Comparison of ENCODE assay signal across 16 mouse cellular contexts in the genomic region with DNA sequence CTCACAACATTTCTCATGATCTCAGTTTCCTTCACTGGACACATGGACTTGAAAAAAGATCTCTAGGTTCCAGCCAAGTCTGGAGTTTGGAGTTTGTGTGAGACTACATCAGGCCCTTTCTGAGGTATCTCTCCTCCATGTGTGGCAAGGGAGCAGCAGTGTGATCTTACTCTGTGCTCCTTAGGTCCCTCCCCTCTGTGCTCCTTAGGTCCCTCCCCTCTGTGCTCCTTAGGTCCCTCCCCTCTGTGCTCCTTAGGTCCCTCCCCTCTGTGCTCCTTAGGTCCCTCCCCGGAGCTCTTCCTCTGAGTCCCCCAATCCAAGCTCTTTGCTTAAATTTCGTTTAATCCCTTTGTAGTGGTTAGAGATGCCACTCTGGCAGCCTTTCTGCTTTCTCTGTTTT.
"Had no signal": no experiment of that assay in that cellular context is flagged by ENCODE, and none has a peak within 500 bp of the region (broad histone marks: within the 10 kb centered on the region; RNA-seq: fewer than 3 reads in every experiment).

No protein-coding gene starts in this region.

- DNase-seq: kidney, adult 11 months; kidney, adult 9 months; kidney, postnatal 25 days; layer of hippocampus, adult 9-11 months; lung, postnatal 10 days; lung, postnatal 4 days; thymus, adult 18-20 months; thymus, postnatal 36 days had no signal

- H3K9ac ChIP-seq: intestine, embryonic 15.5 days; lung, embryonic 15.5 days; midbrain, embryonic 13.5 days; neural tube, embryonic 13.5 days had no signal

- H3K4me3 ChIP-seq: intestine, embryonic 15.5 days; layer of hippocampus, adult 2 months; lung, embryonic 15.5 days; midbrain, embryonic 10.5 days; midbrain, embryonic 13.5 days; myocyte; neural tube, embryonic 13.5 days had no signal

- H3K27me3 ChIP-seq: intestine, embryonic 15.5 days; lung, embryonic 15.5 days; midbrain, embryonic 13.5 days; neural tube, embryonic 13.5 days had no signal

- H3K4me2 ChIP-seq: intestine, embryonic 15.5 days; lung, embryonic 15.5 days; midbrain, embryonic 13.5 days; neural tube, embryonic 13.5 days had no signal

- H3K4me1 ChIP-seq: intestine, embryonic 15.5 days; lung, embryonic 15.5 days; midbrain, embryonic 10.5 days; midbrain, embryonic 13.5 days had no signal

- H3K27ac ChIP-seq: intestine, embryonic 15.5 days; layer of hippocampus, adult 2 months; lung, embryonic 15.5 days; midbrain, embryonic 10.5 days; midbrain, embryonic 13.5 days; neural tube, embryonic 13.5 days had no signal

- ATAC-seq: intestine, embryonic 15.5 days; midbrain, embryonic 13.5 days; midbrain, embryonic 16.5 days had no signal

- H3K36me3 ChIP-seq: intestine, embryonic 15.5 days; lung, embryonic 15.5 days; midbrain, embryonic 10.5 days; midbrain, embryonic 13.5 days; neural tube, embryonic 13.5 days had no signal

- H3K9me3 ChIP-seq: intestine, embryonic 15.5 days; lung, embryonic 15.5 days; midbrain, embryonic 10.5 days; neural tube, embryonic 13.5 days had no signal
